Mouse (Mus musculus) kidney, adult 8-10 months (tissue): Measurements from ENCODE around the gene Elk3.
A peak's percentile ranks its signal among the peaks of the same experiment; 100 is the strongest.

ENCODE experiments used
- DNase-seq, 2 experiments: peaks; one replicate each; pipeline ENCODE4 v3.0.0; 2022

The Elk3 gene

DNA sequence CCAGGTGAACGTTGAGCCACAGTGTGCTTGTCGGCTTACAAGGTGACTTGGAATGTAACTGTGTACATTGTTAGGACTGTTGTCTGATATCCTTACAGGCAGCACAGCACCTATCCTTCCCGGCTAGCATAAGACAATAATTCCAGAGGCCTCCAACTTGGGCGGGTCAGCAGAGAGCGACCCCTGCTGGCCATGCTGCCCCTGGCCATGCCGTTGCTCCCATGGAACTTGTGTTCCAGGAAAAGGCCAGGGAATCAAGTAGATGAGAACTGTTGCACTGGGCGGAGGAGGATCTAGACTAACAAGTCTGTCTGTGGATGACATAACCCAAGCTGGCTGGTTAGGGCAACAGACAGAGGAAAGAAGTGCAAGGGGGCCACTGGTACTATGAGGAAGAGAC, 19.6 kb downstream of the Elk3 start:
- peak in 1 of 2 experiments; percentile 62 for DNase-seq

DNA sequence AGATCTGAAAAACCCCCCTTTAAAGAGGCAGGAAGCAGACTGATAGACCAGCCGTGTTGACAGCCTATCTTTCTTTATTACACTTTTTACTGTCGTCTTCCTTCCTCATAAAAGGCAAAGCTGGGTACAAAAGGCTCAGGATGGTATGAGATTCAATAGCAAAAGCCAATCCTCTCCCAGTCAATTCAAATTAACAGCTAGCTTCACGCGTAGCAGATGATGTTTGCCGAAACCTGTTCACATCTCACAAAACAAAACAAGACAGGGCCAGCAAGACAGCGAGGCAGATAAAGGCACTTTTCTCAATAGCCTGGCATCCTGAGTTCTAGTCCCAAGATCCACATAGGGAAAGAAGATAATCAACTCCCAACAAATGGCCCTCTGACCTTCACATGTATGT, 21.5 kb downstream of the Elk3 start:
- DNase-seq: no peak

DNA sequence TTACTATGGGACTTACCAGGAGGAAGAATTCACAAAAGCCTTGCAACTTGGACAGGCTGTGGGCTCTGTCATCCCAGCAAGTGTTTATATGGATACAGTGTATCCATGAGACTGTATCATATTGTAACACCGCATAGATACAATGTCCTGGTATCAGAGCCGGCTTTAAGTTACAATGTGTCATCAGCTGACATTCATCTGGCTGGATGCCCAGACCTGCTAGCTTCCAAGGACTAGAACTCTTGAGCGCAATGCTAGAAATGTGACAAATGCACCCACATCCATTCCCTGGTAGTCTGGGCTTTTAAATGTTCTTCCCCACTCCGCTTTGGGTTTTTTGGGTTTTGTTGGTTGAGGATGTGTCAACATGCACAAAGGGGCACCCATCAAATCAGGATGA, 22.6 kb downstream of the Elk3 start:
- no peak for DNase-seq

DNA sequence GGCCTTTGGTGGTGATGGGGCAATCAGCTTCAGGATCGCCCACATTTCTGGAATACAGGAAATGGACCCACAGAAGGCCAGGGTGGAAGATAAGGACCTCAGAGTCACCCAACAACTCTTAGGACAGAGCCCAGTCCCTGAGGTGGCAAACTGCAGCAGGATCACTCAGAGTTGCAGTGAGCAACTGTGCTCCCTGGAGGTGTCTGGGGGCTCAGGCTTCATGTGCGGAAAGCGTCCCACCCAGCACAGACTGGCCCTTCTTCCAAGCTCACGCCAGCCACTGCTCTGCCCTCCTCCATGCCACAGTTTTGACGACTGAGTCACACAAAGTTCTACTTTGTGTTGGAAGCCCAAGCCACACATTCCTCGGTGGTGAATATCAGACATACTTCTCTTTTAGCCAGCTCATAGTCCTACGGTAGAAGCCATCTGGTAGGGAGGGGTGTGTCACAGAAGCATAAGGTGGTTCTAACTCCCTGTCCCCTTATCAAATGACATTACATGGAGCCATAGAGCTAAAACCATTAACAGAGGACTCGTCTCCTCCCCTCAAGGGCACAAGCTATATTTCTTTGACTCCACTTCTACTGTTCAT, 23.3 kb downstream of the Elk3 start:
- DNase-seq: no peak

DNA sequence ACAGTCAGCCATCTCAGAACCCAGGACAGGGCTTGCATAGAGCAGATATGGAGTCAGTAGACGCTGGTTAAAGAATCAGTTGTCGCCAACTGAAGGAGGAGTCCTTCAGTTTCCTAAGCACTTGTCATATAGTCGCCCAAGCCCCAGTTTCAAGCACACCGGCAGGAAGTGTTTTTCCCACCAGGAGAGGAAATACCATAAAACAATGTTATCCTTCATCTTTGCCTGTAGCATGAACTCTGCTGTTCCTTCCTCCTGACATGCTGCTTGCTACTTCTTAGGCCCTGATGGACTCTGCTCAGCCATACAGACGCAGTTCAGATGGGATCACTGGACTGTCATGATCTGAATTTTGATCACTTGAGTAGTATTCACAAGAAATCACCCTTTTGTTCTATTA, 25.4 kb downstream of the Elk3 start:
- no peak for DNase-seq

DNA sequence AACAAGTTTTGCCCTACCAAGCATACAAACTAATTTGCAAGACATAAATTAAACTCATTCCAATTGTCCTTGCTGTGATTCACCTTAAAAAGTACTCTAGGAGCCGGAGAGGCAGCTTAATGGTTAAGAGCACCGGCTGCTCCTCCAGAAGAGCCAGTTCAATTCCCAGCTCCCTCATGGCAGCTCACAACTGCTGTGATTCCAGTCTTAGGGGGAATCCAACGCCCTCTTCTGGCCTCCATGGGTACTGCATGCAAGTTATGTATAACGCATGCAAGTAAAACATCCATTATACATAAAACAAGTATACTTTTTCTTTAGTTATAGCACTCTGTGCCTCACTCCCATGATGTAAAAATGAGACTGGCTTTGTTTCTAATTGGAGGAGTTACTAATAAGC, 27.7 kb downstream of the Elk3 start:
- DNase-seq: no peak

DNA sequence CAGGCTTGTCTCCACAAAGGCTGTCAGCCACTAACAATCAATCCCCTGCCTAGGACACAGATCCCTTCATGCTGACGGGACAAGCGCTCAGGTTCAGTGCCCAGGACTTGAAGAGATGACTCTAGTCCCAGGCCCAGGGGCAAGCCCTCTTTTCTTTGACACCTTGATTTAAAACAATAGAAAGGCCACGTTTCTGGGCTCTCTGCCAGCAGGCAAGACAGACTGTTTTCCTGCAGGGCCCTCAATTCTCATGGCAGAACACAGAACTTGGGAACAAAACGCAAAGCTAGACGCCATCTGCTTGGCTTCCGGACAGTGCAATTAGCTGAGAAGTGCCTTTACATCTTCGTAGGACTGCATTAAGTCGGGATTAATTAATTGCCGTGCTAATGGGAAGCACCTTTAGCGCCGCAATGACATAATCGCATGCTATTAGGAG, 28.4 kb downstream of the Elk3 start:
- peak; percentile 50 to 60 for DNase-seq

DNA sequence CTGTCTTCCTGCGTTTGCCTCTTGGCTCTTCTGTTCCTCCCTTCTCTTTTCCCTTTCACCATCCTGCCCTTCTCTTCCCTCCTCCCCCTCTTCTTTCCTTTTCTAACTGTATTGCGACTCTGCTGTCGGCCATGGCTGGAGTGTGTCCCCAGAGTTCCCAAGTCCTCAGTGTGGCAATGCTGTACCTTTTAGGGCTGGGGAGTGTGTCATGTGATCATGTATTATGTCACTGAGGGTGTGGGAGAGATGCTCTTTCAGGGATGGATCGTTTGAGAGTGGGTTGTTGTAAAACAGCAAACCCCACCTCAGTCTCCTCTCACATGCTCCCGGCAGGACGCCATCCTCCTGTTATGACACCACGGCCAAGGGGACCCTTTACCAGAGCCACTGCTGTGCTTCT, 29.8 kb downstream of the Elk3 start:
- DNase-seq: no peak

DNA sequence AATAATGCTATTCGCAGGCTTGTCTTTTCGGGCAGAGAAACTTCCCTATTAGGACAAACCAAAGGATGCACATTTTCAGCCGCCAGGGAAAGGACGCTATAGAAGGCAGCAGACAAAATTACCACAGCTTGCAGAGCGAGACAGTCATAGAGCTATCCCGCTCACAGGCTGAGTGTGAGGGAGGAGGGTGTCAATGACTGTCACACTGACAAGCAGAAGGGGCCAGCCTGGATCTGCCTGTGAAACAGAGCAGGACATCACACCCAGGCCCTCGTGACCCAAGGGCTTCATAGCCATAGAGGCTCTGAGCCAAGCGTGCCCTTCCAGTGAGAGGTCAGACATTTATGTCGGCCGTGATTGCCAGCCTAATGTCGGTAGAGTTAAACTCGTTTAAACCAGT, 30.3 kb downstream of the Elk3 start:
- DNase-seq: no peak

DNA sequence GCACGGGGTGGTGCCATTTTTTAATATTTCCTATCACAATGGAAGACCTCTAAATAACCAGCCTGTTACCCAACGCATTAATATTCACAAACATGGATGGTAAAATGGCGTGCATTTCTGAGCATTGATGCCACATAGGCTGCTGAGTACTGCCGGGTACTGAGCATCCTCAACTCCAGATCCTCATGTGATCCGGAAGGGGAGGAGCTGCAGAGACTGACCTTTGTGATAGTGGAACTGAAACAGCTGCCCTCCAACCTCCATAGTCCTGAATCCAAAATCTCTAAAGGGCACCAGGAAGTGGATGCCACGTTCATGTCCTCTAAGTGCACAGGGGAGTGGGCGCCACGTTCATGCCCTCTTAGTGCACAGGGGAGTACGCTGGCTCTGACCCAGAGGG, 31.9 kb downstream of the Elk3 start:
- DNase-seq: no peak

DNA sequence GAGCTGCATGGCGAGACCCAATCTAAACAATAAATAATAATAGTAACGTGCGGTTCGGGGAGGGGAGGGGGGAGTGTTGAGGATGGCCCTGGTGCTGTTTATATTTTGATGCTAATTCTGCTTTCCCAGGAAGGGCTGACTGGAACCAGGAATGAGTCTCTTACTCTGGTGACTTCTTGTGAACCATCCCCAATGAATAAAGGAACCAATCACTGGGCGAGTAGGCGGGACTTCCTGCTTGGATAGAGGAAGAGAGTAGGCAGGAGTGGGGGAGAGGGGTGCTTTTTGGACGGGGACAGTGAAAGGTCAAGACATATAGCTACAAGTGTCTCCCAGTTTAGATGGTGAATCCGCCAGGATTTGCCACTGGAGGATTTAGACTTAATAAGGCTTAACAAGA, 32.6 kb downstream of the Elk3 start:
- no peak for DNase-seq

DNA sequence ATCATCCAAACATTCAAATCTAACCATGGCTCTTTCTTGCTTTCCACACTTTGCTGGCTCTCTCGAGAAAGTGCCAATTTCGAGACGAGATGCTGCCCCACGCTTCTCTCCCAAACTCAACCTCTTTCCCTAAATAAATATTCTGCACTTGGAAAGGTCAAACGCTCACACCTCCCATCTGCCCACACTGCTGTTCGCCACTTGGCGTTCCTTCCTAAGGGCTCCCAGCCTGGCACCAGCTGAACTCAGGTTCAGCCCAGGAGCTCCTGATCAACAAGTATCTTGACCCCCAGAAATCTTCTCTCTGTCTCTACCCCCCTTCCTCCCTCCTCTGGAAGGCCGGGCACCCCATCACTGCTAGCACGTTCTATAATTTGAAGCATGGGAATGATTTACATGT, 34.1 kb downstream of the Elk3 start:
- DNase-seq: no peak

DNA sequence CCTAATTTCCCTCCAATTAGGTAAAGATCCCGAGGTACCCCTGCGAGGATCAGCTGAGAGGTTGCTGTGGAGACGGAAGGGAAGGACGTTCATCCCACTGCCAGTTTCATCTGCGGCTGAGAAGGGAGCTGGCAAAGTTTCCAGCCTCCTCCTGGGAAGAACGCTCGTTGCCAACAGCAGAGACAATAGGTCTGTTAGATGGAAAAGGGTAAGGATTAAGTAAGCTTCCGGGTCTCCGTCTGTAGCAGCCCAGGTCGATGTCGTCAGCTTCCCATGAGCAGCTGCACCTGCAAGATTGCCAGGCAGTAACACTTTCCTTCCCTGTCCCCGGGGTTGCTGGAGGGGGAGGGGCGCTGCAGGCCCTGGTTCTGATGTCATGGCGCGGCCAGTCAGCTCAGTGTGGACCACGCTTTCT, 34.6 kb downstream of the Elk3 start:
- peak; percentile 56 to 58 for DNase-seq

DNA sequence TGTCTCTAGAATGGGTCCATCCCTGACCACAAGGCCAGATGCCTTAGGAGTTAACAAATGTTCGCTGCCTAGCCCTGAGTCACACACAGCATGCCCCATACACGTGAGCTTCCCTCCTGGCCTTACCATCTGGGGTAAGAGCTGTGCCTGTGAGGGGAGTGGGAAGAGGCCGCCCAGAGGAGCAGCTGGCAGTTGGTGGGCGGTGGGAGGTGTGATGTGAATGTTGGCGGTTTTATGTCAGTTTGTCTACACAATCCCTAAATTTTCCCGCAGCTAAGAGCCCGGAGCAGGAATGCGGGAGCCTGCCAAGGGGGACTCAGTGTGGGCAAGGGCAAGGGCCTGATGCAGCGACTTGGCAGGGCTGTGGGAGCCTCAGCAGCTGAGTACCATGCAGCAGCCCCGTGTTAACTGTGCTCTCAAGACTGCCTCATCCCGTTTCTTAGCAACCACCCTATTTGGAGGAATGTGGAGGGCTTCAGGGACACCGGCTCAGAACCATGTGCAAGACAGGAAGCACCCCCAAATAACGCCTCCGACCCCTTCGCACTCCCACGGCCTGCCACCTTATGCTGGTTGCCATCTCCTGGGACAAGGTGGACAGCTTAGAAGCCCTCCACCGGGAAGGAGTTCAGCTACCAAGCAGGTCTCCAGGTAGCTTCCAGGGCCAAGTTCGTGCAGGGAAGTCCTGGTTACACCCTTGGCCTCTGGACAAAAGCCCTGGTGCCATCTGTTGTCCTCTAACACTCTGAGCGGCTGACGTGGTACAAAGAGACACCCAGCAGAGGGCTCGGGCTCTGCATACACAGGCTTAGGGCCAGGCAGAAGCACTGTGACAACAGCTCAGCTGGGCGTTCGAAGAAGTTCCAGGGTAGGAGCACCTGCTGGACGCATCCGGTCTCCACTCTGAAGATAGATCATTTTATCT, 35.5 kb downstream of the Elk3 start:
- DNase-seq: no peak

DNA sequence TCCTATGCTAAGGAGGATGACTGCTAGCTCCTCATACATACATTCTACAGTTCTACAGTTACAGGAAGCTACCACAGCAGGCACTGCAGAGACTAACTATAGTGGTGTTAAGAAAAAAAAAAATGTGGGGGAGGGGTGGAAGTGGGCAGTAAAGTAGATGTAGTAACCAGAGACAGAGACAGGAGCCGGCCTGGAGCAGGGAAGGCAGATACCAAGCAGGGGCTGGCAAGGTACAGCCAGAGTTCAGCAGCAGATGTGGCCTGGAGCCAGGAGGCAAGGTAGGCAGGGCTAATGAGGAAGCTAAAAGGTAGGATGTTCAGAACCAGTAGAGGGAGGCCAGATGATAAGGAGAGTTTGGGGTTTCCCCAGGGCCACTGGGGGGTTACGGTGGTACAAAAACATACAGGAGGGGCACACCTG, 36.6 kb downstream of the Elk3 start:
- no peak for DNase-seq

DNA sequence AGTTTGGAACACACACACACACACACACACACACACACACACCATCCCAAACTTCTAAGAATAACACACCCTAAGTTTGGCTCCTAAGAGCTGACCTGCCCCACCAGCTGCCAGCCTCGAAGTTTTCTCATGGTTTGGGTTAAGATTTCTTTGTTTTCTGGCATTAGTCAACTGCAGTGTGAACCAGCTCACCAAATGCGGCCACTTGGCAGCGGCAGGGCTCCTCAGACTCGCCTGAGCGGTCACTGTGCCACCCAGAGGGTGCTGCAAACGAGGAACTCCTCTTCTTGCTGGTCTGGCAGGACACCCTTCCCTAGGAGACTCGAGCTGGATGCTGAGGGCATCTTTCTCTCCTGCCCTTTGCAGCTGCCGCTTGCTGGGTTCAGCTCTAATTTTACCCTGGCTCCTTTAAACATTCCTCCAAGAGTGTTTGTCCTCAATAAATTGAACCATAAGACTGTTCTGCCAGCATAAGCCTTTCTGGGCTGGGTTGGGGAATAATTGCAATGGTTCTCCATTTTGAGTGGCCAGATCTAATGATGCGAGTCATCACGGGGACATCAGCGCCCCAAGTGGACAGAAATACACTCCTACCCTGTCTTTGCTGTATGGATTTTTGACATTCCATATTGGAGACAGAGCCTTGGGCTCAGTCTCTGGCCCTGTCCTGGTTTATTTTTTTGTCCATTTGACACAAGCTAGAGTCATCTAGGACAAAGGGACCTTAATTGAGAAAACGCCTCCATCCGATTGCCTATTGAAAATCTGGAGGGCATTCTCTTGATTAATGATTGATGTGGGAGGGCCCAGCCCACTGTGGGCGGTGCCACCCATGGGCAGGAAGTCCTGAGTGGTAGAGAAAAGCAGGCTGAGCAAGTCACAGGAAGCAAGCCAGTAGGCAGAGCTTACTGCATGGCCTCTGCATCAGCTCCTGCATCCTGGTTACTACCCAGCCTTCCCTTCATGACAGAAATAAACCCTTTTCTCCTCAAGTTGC, 37.7 kb downstream of the Elk3 start:
- DNase-seq: peak; percentile 73 to 75

DNA sequence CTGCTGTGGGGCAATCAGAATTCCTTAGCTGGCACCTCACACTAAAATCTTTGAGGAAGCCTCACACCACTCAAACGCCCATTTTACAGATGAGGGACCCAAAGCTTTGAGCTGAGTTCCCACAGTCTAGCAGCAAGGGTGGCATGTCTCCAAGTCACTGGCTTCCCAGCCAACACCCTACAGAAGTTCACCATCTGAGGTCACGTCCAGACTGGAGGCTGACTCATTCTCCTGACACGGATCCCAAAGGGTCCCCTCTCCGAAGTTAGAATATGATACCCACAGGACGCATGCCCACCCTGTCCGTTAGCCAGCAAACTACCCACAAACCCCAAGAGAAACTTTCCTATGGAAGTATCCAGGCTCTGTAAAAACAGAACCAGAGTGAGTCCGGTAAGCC, 39.1 kb downstream of the Elk3 start:
- DNase-seq: no peak

DNA sequence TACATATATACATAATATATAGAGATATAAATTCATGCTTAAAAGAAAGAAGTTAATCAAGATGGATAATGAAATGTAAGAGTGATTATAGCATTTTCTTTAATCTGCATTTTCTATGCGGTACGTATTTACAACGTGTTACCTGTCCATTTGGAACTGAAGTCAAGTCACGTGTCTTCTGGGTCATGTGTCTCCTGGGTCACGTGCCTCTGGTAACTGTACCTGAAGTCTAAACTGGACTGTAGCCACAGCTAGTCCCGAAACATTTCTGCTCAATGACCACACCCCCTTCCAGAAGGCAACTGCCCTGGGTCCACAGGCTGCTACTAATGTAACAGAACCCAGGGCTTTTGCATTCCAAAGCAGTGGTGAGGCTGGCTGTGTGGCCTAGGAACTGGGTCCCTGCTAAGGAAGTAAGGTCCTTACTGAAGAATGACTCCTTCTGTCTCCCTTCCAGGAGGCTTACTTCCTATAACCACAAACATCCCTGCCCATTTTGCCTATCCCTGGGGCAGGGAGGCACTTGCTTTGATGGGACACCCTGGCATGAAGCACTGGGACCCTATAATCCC, 40.0 kb downstream of the Elk3 start:
- no peak for DNase-seq

DNA sequence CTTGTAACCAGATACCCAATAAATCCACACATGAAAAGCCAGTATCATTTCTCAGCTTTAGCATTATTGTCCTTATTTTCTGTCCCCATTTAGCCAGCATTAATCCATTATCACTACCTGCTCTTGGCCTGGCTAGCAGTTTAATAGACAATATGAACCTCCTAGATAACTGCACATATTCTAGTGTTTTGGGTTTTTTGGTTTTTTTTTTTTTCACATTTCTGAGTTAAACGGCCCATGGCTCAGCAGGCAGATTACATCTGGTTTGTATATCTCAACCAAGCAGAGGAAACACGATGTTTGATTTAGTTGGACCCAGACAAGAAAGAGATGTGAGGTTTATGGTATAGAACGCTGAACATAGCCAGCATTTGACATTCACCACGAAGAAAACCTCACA, 41.2 kb downstream of the Elk3 start:
- DNase-seq: no peak

DNA sequence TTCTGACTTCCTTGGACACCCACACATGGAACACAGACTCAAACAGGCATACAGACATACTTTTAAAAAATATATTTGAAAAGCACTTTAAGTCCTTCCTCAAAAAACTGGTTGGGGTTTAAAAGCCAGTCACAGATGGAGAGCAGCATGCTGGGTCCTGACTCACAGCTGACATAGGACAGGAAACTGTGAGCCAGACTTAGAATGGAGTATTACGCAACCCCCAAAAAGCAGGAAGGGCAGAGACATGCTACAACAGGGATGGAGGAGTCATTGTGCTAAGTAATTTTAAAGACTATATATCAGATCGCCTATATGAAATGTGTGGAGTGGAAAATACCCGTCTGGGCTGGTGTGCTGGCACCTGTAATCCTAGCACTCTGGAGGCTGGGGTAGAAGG, 42.6 kb downstream of the Elk3 start:
- no peak for DNase-seq

DNA sequence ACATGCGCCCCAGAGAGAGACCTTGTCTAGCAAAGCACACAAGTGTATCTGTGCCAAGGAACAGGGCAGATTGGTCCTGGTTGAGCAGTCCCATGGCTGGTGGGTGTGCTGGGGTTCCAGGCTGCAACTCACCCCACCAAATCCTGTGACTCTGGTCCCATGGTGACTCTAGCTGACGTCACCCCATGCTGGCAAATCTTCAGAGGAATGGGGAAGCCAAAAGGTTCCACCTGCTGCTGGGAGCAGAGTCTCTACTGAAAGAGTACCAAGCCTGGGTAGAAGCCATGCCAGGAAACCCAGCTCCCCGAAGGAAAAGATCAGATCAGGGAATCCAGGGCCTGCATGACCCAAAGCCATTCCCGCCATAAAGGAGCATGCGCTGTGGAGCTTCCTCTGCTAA, 43.4 kb downstream of the Elk3 start:
- DNase-seq: no peak

DNA sequence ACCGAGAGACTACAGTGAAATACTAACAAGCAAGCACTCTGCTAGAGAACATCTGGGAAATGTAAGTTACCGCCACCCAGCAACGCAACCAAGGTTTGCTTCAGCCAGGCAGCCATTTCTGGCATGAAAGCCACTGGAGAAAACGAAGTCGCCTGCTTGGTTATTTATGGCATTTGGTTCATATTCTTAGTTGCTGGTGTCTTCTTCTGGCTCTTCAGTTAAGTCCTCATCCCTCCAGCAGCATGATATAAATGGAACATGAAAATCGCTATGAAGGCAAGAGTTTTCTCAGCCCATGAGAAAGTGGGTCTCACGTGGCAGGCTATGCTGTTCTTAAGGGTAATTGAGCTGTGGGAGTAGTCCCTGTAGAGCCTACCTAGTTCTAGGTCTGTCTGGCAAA, 44.4 kb downstream of the Elk3 start:
- no peak for DNase-seq

DNA sequence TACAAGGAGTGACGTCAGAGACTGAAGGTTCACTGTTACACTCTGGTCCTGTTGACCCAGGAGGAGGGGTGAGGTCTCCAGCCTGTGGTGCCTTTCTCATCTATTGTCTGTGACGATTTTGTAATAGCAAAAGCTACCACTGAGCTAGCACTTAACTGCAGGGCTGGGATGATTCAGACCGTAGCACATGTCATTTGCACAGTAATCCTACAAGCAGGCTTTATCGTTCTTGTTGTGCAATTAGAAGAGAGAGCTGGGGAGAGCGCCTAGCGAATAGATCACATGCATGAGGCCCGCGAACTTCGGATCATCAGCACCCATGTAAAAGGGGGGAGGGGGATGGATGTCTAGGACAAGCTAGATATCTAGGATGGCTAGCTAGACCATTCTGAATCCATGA, 45.1 kb downstream of the Elk3 start:
- DNase-seq: no peak
